Mouse (Mus musculus) embryonic fibroblast, embryonic 13.5 days (primary cell): Measurements from ENCODE around the gene Dnmt3a.

ENCODE experiments used
- CTCF ChIP-seq: IDR thresholded peaks from 2 replicates; pipeline ENCODE4 v1.5.1; 2011; ENCODE audit warnings: mild to moderate bottlenecking, control low read depth, low read length, moderate library complexity, borderline replicate concordance; ENCODE audit not compliant: insufficient read depth
- POLR2A ChIP-seq: IDR thresholded peaks from 2 replicates; pipeline ENCODE4 v1.6.1; 2011; ENCODE audit warnings: low read depth, mild to moderate bottlenecking, control low read depth, low read length, moderate library complexity

GRCm38 (mm10) chr12:3919423-3919822 lies 113.6 kb downstream of the Dnmt3a start:
- TF ChIP-seq CTCF (no peak), POLR2A (no peak)
